Mouse (Mus musculus) liver (tissue): ENCODE measurements around the gene Tln2.
"Not testable (repeated sequence)": the region's sequence is repeated elsewhere in the genome, so short reads cannot be mapped to it uniquely, and the experiment has no call there.

Experiments
- DNase-seq: peaks from one replicate; pipeline ENCODE4 v3.0.0-alpha.2; 2020; ENCODE audit warnings: mixed read lengths

Gene Tln2

GRCm38 (mm10) chr9:67348983-67349382 is 210.5 kb downstream of the Tln2 start:
- no peak for DNase-seq

GRCm38 (mm10) chr9:67347184-67347583 is 212.3 kb downstream of the Tln2 start:
- DNase-seq, result no peak

GRCm38 (mm10) chr9:67331281-67331680 is 228.2 kb downstream of the Tln2 start:
- no peak for DNase-seq

GRCm38 (mm10) chr9:67328451-67328850 is 231.1 kb downstream of the Tln2 start:
- DNase-seq, result no peak

- DNase-seq, result no peak
Observed at GRCm38 (mm10) chr9:67321886-67322285, 237.6 kb downstream of the Tln2 start.

GRCm38 (mm10) chr9:67315356-67315755 is 244.1 kb downstream of the Tln2 start:
- DNase-seq, result peak; percentile 14

- DNase-seq, result no peak
Observed at GRCm38 (mm10) chr9:67304992-67305391, 254.5 kb downstream of the Tln2 start.

- DNase-seq, result no peak
Observed at GRCm38 (mm10) chr9:67303986-67304385, 255.5 kb downstream of the Tln2 start.

- no peak for DNase-seq
Observed at GRCm38 (mm10) chr9:67303038-67303437, 256.5 kb downstream of the Tln2 start.

GRCm38 (mm10) chr9:67302386-67302989 is 257.0 kb downstream of the Tln2 start:
- no peak for DNase-seq

GRCm38 (mm10) chr9:67301571-67301970 is 257.9 kb downstream of the Tln2 start:
- no peak for DNase-seq

GRCm38 (mm10) chr9:67300769-67301168 is 258.7 kb downstream of the Tln2 start:
- no peak for DNase-seq

GRCm38 (mm10) chr9:67300346-67300745 is 259.2 kb downstream of the Tln2 start:
- DNase-seq, result no peak

- no peak for DNase-seq
Observed at GRCm38 (mm10) chr9:67299164-67299563, 260.3 kb downstream of the Tln2 start.

- DNase-seq, result no peak
Observed at GRCm38 (mm10) chr9:67297236-67297889, 262.1 kb downstream of the Tln2 start.

- no peak for DNase-seq
Observed at GRCm38 (mm10) chr9:67287457-67287856, 272.0 kb downstream of the Tln2 start.

- no peak for DNase-seq
Observed at GRCm38 (mm10) chr9:67286801-67287200, 272.7 kb downstream of the Tln2 start.

GRCm38 (mm10) chr9:67285544-67285943 is 274.0 kb downstream of the Tln2 start:
- no peak for DNase-seq

- DNase-seq, result no peak
Observed at GRCm38 (mm10) chr9:67281812-67282211, 277.7 kb downstream of the Tln2 start.

- DNase-seq, result not testable (repeated sequence)
Observed at GRCm38 (mm10) chr9:67280311-67280710, 279.2 kb downstream of the Tln2 start.

- no peak for DNase-seq
Observed at GRCm38 (mm10) chr9:67276446-67276845, 283.1 kb downstream of the Tln2 start.

- DNase-seq, result no peak
Observed at GRCm38 (mm10) chr9:67274296-67274695, 285.2 kb downstream of the Tln2 start.

GRCm38 (mm10) chr9:67273362-67273761 is 286.1 kb downstream of the Tln2 start:
- DNase-seq, result no peak

- no peak for DNase-seq
Observed at GRCm38 (mm10) chr9:67270734-67271133, 288.8 kb downstream of the Tln2 start.
